Mouse (Mus musculus): ENCODE measurements around the gene R3hdm4. TPM values are rescaled to one million over a fixed set of nuclear protein-coding genes. Genes with fewer than 3 reads are reported as not detected.

R3hdm4 gene
- polyA plus RNA-seq (2021; fragmentation: Nextera tagmentation), result 232 and 239 TPM in 2 replicates
- long read RNA-seq, experiment 1, transcript R3hdm4-201 (8 exons, 1,898 nt), result major isoform, 169 of 297 reads
- long read RNA-seq, experiment 1, partial matches to known transcripts, result 18 of 297 reads
- long read RNA-seq, experiment 1, other reads (novel, unspliced or antisense), result 109 of 297 reads
- long read RNA-seq, experiment 2, transcript R3hdm4-201 (8 exons, 1,898 nt), result major isoform, 907 of 1,073 reads
- long read RNA-seq, experiment 2, partial matches to known transcripts, result 29 of 1,073 reads
- long read RNA-seq, experiment 2, other reads (novel, unspliced or antisense), result 137 of 1,073 reads

DNA sequence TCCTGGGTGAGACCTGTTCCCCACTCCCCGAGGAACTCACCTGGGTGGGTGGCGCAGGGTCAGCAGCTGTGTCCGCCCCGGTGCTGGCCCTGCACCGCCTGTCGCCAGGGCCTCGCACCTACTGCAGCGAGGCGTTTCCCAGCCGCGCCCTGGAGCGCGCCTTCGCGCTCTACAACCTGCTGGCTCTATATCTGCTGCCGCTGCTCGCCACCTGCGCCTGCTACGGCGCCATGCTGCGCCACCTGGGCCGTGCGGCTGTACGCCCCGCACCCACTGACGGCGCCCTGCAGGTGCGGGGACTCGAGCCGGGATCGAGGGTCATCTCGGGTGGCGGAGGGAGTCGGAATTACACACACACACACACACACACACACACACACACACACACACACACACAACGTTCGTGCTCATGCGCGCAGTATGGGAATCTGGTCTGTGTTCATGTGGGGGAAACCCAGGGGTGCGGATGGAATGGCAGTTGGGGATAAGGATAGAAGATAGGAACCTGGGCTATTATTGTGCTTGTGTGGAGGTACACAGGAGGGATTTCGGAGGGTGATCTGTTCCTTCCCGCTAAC, at the start of gene R3hdm4:
R3hdm4 (minus strand) TSS at position 251 of the 578 bp plus-strand sequence.

DNA sequence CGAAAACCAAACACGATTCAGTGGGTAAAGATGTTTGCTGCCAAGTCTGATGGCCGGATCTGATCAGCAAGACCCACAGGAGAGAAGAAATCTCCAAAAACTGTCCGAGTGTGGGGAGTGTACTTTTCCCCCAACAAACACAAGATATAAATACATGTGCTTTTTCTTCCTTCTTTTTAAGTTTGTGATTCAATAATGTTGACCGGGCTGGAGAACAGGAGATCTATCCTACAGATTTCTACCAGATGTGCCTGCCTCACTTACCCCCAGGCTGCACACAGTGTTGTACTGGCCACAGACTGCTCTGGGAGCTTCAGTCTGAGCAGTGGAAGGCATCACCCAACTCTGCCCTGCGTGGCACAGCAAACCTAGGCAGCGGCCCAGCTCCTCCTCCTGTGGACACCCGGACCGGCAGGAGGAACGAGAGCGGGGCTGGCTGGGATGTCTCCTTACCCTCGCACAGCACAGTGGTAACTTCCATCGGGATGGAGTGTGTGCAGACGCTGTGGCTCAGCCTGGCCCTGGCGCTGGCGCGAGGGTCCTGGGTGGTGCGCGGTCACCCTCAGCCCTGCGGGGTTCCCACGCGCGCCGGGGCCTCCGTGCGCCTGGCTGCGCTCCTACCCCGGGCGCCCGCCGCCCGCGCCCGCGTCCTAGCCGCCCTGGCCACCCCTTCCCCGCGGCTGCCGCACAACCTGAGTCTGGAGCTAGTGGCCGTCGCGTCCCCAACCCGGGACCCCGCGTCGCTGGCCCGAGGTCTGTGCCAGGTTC, 49.6 kb upstream of the R3hdm4 start, which contains the start of gene Grin3b:
Grin3b (plus strand) TSS at position 301 of the 768 bp plus-strand sequence.

DNA sequence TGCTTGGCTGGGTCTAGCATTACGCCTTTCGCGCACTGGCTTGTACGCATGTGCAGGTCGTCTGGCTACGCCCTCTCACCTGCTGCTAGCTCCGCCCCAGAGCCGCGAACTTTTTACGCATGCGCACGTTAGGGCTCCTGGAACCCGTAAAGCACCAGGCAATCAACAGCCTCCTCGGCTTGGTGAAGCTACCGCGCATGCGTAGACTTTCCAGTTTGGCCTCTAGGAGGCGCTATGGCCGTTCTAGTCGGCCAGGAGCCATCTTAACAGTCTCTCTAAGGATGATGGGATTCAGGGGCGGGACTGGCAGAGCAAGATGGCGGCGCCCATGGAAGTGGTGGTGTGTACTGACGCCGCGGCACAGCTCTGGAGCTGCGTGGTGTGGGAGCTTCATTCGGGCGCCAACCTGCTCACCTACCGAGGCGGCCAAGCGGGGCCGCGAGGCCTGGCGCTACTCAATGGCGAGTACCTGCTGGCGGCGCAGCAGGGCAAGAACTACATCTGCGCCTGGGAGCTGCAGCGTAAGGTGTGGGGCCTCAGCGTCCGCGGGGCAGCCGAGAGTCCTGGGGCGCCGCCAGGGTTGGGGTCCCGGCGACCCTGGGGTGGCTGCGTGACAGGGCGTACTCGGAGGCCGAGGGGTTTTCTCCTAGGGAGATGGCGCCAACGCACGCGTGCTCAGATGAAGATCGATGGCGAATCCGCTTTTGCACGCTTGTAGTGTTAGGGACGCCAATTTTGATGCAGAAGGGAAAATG, 39.0 kb upstream of the R3hdm4 start, which contains the start of gene Wdr18:
Wdr18 (plus strand) TSS at position 306 of the 755 bp plus-strand sequence.

DNA sequence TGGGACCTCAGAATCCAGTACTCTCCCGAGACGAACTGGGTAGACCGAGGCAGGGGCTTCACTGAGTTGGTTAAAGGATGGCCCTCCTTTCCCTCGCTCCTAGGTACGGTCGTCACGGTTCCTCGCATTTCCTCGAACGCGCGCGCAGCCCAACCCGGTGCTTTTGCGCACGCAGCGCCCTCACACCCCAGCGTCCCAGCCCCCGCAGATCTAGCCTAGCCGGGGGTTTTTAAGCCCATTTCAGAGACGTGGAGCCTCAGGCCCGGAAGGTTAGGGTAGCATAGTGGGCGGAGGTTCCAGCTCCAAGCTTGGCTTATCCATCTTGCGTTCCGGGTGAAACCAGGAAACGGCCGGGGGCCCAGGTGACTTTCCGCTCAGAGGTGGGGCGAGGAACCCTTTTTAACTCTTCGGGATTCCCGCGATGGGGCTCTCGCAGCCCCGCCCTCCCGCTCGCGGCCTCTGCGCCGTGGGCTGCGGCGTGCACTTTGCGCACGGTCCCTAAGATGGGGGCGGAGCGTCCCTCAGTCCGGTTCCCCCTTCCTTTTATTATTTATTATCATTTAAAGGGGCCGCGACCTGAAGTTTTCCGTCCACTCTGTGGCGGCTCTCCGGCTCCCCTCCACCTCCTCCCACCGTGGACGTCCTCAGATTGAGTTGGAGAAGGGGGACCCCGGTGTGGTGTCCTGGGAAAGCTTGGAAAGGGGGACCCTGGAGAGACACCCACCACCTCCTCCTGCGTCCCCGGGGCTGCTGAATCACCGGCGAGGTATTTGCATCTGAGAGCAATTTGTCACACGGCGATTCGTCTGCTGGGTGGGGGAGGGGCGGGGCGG, 5.7 kb upstream of the R3hdm4 start, which contains the start of gene Arid3a:
Arid3a (plus strand) TSS at position 553 of the 833 bp plus-strand sequence.

DNA sequence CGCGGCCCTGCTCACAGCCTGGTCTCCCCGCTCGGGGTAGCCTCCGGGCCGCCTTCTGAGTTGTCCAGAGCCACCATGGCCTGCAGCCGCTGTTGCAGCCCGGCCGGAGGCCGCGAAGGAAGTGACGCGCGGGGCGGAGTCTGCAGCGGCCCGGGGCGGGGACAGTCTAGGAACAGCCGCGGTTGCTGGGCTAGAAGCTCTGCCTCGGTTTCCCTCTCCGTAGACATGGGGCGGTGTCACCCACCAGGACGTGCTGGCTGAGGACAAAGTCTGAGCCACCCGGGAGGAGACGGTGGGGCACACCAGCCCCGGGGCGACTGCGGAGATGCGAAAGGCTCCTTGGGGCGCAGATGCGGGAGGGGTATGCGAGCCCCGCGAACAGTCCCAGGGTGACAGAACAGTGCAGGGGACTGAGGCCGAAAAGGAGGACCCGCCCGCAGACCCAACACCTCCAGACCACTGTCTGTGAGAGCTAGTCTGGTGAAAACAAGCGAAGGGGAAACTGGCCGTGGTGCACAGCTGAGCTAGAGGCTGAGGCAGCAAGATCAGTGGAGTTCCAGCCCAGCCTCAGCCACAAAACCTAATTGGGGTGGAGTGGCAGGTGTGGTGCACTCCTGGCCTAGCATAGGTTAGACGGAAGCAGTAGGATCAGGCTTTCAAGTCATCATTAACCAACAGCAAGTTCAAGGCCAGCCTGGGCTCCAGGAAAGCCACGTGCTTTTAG, 4.0 kb downstream of the R3hdm4 start, which contains the start of gene Kiss1r:
Kiss1r (plus strand) TSS at position 164 of the 724 bp plus-strand sequence.

DNA sequence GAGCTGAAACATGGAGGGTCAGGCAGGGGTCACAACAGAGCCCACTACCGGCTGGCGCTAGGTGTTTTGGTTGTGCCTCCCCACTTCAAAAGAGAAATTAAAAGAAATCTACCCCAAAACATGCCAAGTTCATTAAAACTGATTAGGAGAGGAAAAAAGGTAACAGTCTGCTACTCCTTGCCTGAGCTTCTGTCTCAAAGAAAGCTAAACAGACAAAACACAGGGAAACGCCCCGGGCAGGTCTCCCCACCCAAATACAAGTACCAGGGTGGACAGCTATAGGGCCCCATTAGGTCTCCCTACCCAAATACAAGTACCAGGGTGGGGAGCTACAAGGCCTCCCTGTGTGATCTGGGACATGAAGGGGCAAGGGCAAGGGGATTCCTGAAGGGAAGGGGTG, 10.5 kb downstream of the R3hdm4 start, which contains the start of gene Gm26602:
Gm26602 (plus strand) TSS at position 301 of the 400 bp plus-strand sequence.

DNA sequence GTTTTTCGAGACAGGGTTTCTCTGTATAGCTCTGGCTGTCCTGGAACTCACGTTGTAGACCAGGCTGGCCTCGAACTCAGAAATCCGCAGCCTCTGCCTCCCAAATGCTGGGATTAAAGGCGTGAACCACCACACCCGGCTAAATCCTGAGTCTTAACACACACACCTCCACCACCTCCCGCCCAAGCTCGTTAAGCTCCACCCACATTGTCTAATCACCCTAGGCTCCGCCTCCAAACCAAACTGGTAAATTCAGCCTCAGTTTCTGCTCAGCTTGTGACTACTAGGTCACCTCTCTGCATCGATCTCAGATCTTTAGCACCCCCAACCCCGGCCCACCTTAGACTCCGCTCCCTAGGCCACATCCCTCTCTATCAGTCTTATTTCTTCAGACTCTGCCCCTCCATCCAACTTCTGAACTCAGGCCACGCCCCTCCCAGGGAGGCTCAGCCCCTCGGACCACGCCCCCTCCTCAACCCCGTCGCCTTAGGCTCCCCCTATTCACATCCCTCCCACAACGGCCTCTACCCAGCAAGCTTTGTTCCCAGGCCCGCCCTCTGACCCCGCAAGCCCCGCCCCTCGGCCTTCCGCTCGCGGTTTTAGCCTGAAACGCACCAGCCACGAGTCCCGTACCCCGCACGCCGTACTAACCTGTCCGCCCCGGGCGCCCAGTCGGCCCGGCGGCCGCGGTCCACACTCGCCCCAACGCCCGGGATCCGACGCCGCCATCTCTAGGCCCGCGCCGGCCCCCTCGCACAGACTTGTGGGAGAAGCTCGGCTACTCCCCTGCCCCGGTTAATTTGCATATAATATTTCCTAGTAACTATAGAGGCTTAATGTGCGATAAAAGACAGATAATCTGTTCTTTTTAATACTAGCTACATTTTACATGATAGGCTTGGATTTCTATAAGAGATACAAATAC, 12.6 kb downstream of the R3hdm4 start, which contains the start of gene Med16:
Med16 (minus strand) TSS at position 757 of the 925 bp plus-strand sequence.

DNA sequence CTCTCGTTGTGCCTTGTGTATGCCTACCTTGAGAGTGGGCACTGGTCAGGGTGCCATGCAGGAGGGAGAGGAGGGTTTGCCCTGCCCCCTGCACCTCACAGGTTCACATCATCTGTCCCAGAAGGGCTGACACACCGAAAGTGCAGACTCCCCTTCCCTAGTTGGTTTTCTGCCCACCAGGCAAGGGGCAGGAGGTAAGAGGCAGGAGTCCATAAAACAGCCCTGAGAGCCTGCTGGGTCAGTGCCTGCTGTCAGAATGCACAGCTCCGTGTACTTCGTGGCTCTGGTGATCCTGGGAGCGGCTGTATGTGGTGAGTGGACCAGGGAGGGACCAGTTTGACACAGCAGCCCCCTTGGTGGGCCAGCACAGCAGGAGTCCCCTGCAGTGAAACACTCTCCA, 30.3 kb downstream of the R3hdm4 start, which contains the start of gene Cfd:
Cfd (plus strand) TSS at position 184 of the 400 bp plus-strand sequence.

DNA sequence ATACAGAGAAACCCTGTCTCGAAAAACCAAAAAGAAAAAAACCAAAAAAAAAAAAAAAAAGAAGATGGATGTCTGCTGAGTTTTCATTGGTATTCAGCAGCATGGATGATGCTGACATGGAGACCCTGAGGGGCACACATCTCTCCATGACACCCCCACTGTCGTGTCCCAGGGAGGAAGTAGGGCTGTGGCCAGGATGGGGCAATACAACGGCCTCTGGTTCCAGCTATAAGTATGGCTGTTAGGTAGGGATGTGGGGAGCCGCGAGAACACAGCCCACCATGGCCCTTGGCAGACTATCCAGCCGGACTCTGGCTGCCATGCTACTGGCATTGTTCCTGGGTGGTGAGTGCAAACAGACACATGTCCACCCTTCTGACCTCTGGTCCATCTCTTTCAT, 35.0 kb downstream of the R3hdm4 start, which contains the start of gene Elane:
Elane (plus strand) TSS at position 194 of the 400 bp plus-strand sequence.

DNA sequence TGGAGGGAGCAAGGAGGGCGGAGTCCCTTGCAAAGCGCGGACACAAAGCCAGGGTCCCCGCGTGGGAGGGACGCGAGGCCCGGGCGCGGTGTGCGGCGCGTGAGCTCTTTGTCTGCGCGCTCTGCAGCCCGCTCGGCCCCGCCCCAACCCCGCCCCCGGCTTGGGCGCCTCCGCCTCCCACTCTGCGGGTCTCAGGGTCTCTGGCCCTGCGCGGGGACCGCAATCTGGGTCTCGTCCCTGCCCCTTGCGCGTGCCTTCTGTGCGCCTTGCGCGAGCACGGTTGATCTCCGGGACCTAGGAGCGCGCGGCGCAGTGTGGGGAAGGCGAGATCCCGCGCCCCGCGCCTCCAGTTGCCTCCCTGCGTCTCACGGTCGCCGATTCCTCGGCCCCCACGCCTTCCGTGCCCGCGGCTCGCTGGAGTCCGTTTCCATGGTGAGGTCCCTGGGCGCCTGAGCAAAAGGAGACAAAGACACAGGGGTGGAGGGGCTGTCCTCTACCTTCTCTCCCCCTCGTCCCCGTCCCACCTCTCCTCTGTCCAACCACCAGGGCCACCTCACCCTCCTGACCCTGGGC, 46.6 kb downstream of the R3hdm4 start, which contains the start of the genes Prtn3 and Plppr3:
Prtn3 (plus strand) TSS at position 187 of the 573 bp plus-strand sequence.
Plppr3 (minus strand) TSS at position 345 of the 573 bp plus-strand sequence.

Small RNA genes lying within 50 kb of the gene (microRNA-seq; reads per million reads assigned to microRNA genes)
- not detected for gene Mir6910

Other genes starting within 250 kb of the R3hdm4 start
- 14.9 TPM in 2 replicates for gene Cdc34, start 239.0 kb downstream of the R3hdm4 start, polyA plus RNA-seq (2021; fragmentation: Nextera tagmentation)
- gene Gzmm, start 232.2 kb downstream of the R3hdm4 start, polyA plus RNA-seq (2021; fragmentation: Nextera tagmentation), result 0.60 and 4.2 TPM in 2 replicates
- gene Bsg, start 216.7 kb downstream of the R3hdm4 start, polyA plus RNA-seq (2021; fragmentation: Nextera tagmentation), result 1,334 and 1,835 TPM in 2 replicates
- gene Hcn2, start 204.6 kb downstream of the R3hdm4 start, polyA plus RNA-seq (2021; fragmentation: Nextera tagmentation), result 3.3 and 4.4 TPM in 2 replicates
- gene Polrmt, start 174.6 kb downstream of the R3hdm4 start, polyA plus RNA-seq (2021; fragmentation: Nextera tagmentation), result 15.8 and 20.0 TPM in 2 replicates
- gene Fgf22, start 166.1 kb downstream of the R3hdm4 start, polyA plus RNA-seq (2021; fragmentation: Nextera tagmentation), result 1.9 and 3.3 TPM in 2 replicates
- 7.6 and 10.5 TPM in 2 replicates for gene Rnf126, start 154.3 kb downstream of the R3hdm4 start, polyA plus RNA-seq (2021; fragmentation: Nextera tagmentation)
- gene Fstl3, start 143.9 kb downstream of the R3hdm4 start, polyA plus RNA-seq (2021; fragmentation: Nextera tagmentation), result 0.79 and 0.89 TPM in 2 replicates
- 1.3 and 1.7 TPM in 2 replicates for gene Prss57, start 130.2 kb downstream of the R3hdm4 start, polyA plus RNA-seq (2021; fragmentation: Nextera tagmentation)
- 67.9 and 93.7 TPM in 2 replicates for gene Palm, start 127.6 kb downstream of the R3hdm4 start, polyA plus RNA-seq (2021; fragmentation: Nextera tagmentation)
- 0.15 and 0.28 TPM in 2 replicates for gene Misp, start 100.2 kb downstream of the R3hdm4 start, polyA plus RNA-seq (2021; fragmentation: Nextera tagmentation)
- 17.4 and 20.4 TPM in 2 replicates for gene Ptbp1, start 66.8 kb downstream of the R3hdm4 start, polyA plus RNA-seq (2021; fragmentation: Nextera tagmentation)
- gene Prtn3, start 46.7 kb downstream of the R3hdm4 start, polyA plus RNA-seq (2021; fragmentation: Nextera tagmentation), result 4.5 and 6.4 TPM in 2 replicates
- gene Plppr3, start 46.6 kb downstream of the R3hdm4 start, polyA plus RNA-seq (2021; fragmentation: Nextera tagmentation), result 35.4 and 44.1 TPM in 2 replicates
- not detected in 2 replicates for gene Elane, start 35.0 kb downstream of the R3hdm4 start, polyA plus RNA-seq (2021; fragmentation: Nextera tagmentation)
- gene Cfd, start 30.4 kb downstream of the R3hdm4 start, polyA plus RNA-seq (2021; fragmentation: Nextera tagmentation), result not detected in 2 replicates
- gene Med16, start 12.3 kb downstream of the R3hdm4 start, polyA plus RNA-seq (2021; fragmentation: Nextera tagmentation), result 44.2 and 50.2 TPM in 2 replicates
- gene Gm26602, start 10.4 kb downstream of the R3hdm4 start, polyA plus RNA-seq (2021; fragmentation: Nextera tagmentation), result not detected in 2 replicates
- gene Kiss1r, start 4.2 kb downstream of the R3hdm4 start, polyA plus RNA-seq (2021; fragmentation: Nextera tagmentation), result 4.1 and 4.4 TPM in 2 replicates
- 0.87 and 1.7 TPM in 2 replicates for gene Arid3a, start 5.8 kb upstream of the R3hdm4 start, polyA plus RNA-seq (2021; fragmentation: Nextera tagmentation)
- 87.4 and 87.9 TPM in 2 replicates for gene Wdr18, start 38.9 kb upstream of the R3hdm4 start, polyA plus RNA-seq (2021; fragmentation: Nextera tagmentation)
- 0.06 and 0.11 TPM in 2 replicates for gene Grin3b, start 49.5 kb upstream of the R3hdm4 start, polyA plus RNA-seq (2021; fragmentation: Nextera tagmentation)
- gene Tmem259, start 63.1 kb upstream of the R3hdm4 start, polyA plus RNA-seq (2021; fragmentation: Nextera tagmentation), result 11.9 and 12.3 TPM in 2 replicates
- 12.4 and 13.3 TPM in 2 replicates for gene Cnn2, start 67.4 kb upstream of the R3hdm4 start, polyA plus RNA-seq (2021; fragmentation: Nextera tagmentation)
- 1.3 and 1.6 TPM in 2 replicates for gene Abca7, start 75.3 kb upstream of the R3hdm4 start, polyA plus RNA-seq (2021; fragmentation: Nextera tagmentation)
- 1.6 and 1.7 TPM in 2 replicates for gene Arhgap45, start 95.4 kb upstream of the R3hdm4 start, polyA plus RNA-seq (2021; fragmentation: Nextera tagmentation)
- 232 and 241 TPM in 2 replicates for gene Polr2e, start 118.6 kb upstream of the R3hdm4 start, polyA plus RNA-seq (2021; fragmentation: Nextera tagmentation)
- gene Gpx4, start 126.0 kb upstream of the R3hdm4 start, polyA plus RNA-seq (2021; fragmentation: Nextera tagmentation), result 945 and 1,045 TPM in 2 replicates
- gene Sbno2, start 184.4 kb upstream of the R3hdm4 start, polyA plus RNA-seq (2021; fragmentation: Nextera tagmentation), result 2.8 and 3.1 TPM in 2 replicates
- gene Stk11, start 194.6 kb upstream of the R3hdm4 start, polyA plus RNA-seq (2021; fragmentation: Nextera tagmentation), result 16.5 and 18.4 TPM in 2 replicates
- 943 and 1,004 TPM in 2 replicates for gene Atp5d, start 217.4 kb upstream of the R3hdm4 start, polyA plus RNA-seq (2021; fragmentation: Nextera tagmentation)
- 55.5 and 72.9 TPM in 2 replicates for gene Cbarp, start 219.6 kb upstream of the R3hdm4 start, polyA plus RNA-seq (2021; fragmentation: Nextera tagmentation)
- 8.3 and 11.7 TPM in 2 replicates for gene Midn, start 227.1 kb upstream of the R3hdm4 start, polyA plus RNA-seq (2021; fragmentation: Nextera tagmentation)
- gene Cirbp, start 244.8 kb upstream of the R3hdm4 start, polyA plus RNA-seq (2021; fragmentation: Nextera tagmentation), result 162 and 186 TPM in 2 replicates

Measured in layer of hippocampus, adult 6 months (tissue).